Mouse (Mus musculus) testis, adult 2 months (tissue): ENCODE data around the gene Dr1.

Experiments used
- CTCF ChIP-seq: fragments of 200-500 bp; IDR thresholded peaks from 2 replicates; pipeline ENCODE4 v1.5.1; 2012; ENCODE audit warnings: low read depth, mild to moderate bottlenecking, inconsistent platforms, low read length, moderate library complexity; ENCODE audit not compliant: control insufficient read depth, insufficient read depth, insufficient replicate concordance
- POLR2A ChIP-seq: fragments of 200-500 bp; IDR thresholded peaks from 2 replicates; pipeline ENCODE4 v1.6.1; 2012; ENCODE audit warnings: low read depth, mild to moderate bottlenecking, inconsistent platforms, low read length, moderate library complexity; ENCODE audit not compliant: control insufficient read depth

DNA sequence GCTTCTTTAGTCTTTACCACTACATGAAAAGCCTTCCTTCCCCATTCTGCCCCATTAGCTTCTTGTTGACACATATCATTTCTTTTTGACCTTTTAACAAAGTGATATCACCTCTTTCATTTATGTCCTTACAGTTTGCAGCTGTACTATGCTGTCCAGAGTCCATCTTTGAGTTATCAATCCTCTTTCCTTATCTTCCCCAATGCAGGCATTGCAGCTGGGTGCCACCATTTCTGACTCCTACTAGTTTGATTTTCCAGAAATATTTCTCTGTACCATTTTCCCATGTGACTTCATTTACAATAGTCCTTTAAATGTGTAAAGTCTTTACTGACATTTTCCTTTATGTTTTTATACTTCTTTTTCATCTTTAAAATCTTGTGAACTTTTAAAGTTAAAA is 1.7 kb upstream of the Dr1 start:
- TF ChIP-seq POLR2A = no peak
- no peak for TF ChIP-seq CTCF
